Mouse (Mus musculus): ENCODE measurements around the gene Flot1. TPM values are rescaled to one million over a fixed set of nuclear protein-coding genes. Genes with fewer than 3 reads are reported as not detected.

Flot1 gene
- 102 and 104 TPM in 2 replicates for polyA plus RNA-seq (2015; fragmentation: Nextera tagmentation; extraction: Ambion mirVana)

GRCm38 (mm10) chr17:35822964-35823937 lies at the start of gene Flot1:
Flot1 (plus strand) TSS chr17:35823230.
- peaks cover 8% of the 10 kb centered on the region; the same call in 1 of the 2 replicates for H3K27me3 ChIP-seq (ENCODE audit: control insufficient read depth, insufficient read depth, low read depth, low read length)
- peak within 1 kb of the TSS; percentile 84 for H3K27ac ChIP-seq (ENCODE audit: low read length)
- peak within 1 kb of the TSS; percentile 79 for H3K4me2 ChIP-seq (ENCODE audit: low read length)
- no peaks in the 10 kb centered on the region for H3K9me3 ChIP-seq (replicated peaks; ENCODE audit: control insufficient read depth, low read length, poor library complexity, severe bottlenecking)
- H3K36me3 ChIP-seq (ENCODE audit: control insufficient read depth, insufficient read depth, low read length) = peaks cover 6% of the 10 kb centered on the region; the same call in 1 of the 2 replicates
- ATAC-seq = peak; percentile 89
- H3K4me3 ChIP-seq (ENCODE audit: low read depth, low read length) = peak within 1 kb of the TSS; percentile 70
- under 1% methylated on average over 38 of the region's 47 CpGs for WGBS
- peak within 1 kb of the TSS; percentile 82 for H3K9ac ChIP-seq (ENCODE audit: low read depth, low read length)
- H3K4me1 ChIP-seq (ENCODE audit: control insufficient read depth, insufficient read depth, low read length) = peaks cover 29% of the 10 kb centered on the region

GRCm38 (mm10) chr17:35776811-35777609 lies 46.0 kb upstream of the Flot1 start:
- Histone ChIP-seq H3K9ac (ENCODE audit: low read depth, low read length) (no peak overlapping the region), H3K4me2 (ENCODE audit: low read length) (no peak overlapping the region)
- no peak for ATAC-seq

GRCm38 (mm10) chr17:35778965-35779364 lies 44.1 kb upstream of the Flot1 start:
- no peaks in the 10 kb centered on the region for H3K4me1 ChIP-seq (ENCODE audit: control insufficient read depth, insufficient read depth, low read length)
- 81% methylated on average over 6 of the region's 6 CpGs for WGBS
- no peak overlapping the region for H3K27ac ChIP-seq (ENCODE audit: low read length)
- ATAC-seq = no peak
- H3K9me3 ChIP-seq (replicated peaks; ENCODE audit: control insufficient read depth, low read length, poor library complexity, severe bottlenecking) = no peaks in the 10 kb centered on the region
- no peaks in the 10 kb centered on the region for H3K36me3 ChIP-seq (ENCODE audit: control insufficient read depth, insufficient read depth, low read length)
- H3K9ac ChIP-seq (ENCODE audit: low read depth, low read length) = no peak overlapping the region
- H3K4me3 ChIP-seq (ENCODE audit: low read depth, low read length) = no peak overlapping the region
- no peak overlapping the region for H3K4me2 ChIP-seq (ENCODE audit: low read length)
- H3K27me3 ChIP-seq (ENCODE audit: control insufficient read depth, insufficient read depth, low read depth, low read length) = no peaks in the 10 kb centered on the region

More at GRCm38 (mm10) chr17:35776811-35777609, 46.0 kb upstream of the Flot1 start:
- no peak overlapping the region for H3K4me3 ChIP-seq (ENCODE audit: low read depth, low read length)
- no peaks in the 10 kb centered on the region for H3K4me1 ChIP-seq (ENCODE audit: control insufficient read depth, insufficient read depth, low read length)
- no peaks in the 10 kb centered on the region for H3K27me3 ChIP-seq (ENCODE audit: control insufficient read depth, insufficient read depth, low read depth, low read length)
- no peak overlapping the region for H3K27ac ChIP-seq (ENCODE audit: low read length)
- no peaks in the 10 kb centered on the region for H3K9me3 ChIP-seq (replicated peaks; ENCODE audit: control insufficient read depth, low read length, poor library complexity, severe bottlenecking)
- WGBS = 60% methylated on average over 13 of the region's 13 CpGs
- H3K36me3 ChIP-seq (ENCODE audit: control insufficient read depth, insufficient read depth, low read length) = no peaks in the 10 kb centered on the region

- Histone ChIP-seq H3K27me3 (ENCODE audit: control insufficient read depth, insufficient read depth, low read depth, low read length) (no peaks in the 10 kb centered on the region), H3K4me3 (ENCODE audit: low read depth, low read length) (no peak overlapping the region), H3K9ac (ENCODE audit: low read depth, low read length) (no peak overlapping the region), H3K27ac (ENCODE audit: low read length) (no peak overlapping the region), H3K4me2 (ENCODE audit: low read length) (no peak overlapping the region), H3K9me3 (replicated peaks; ENCODE audit: control insufficient read depth, low read length, poor library complexity, severe bottlenecking) (no peaks in the 10 kb centered on the region), H3K4me1 (ENCODE audit: control insufficient read depth, insufficient read depth, low read length) (no peaks in the 10 kb centered on the region), H3K36me3 (ENCODE audit: control insufficient read depth, insufficient read depth, low read length) (no peaks in the 10 kb centered on the region)
- ATAC-seq = no peak
- WGBS = 73% methylated on average over 10 of the region's 10 CpGs
These were observed 43.4 kb upstream of the Flot1 start for GRCm38 (mm10) chr17:35779466-35780205.

GRCm38 (mm10) chr17:35780362-35780761 lies 42.7 kb upstream of the Flot1 start:
- Histone ChIP-seq H3K27ac (ENCODE audit: low read length) (no peak overlapping the region), H3K9me3 (replicated peaks; ENCODE audit: control insufficient read depth, low read length, poor library complexity, severe bottlenecking) (no peaks in the 10 kb centered on the region), H3K27me3 (ENCODE audit: control insufficient read depth, insufficient read depth, low read depth, low read length) (no peaks in the 10 kb centered on the region), H3K4me2 (ENCODE audit: low read length) (no peak overlapping the region), H3K4me3 (ENCODE audit: low read depth, low read length) (no peak overlapping the region), H3K4me1 (ENCODE audit: control insufficient read depth, insufficient read depth, low read length) (no peaks in the 10 kb centered on the region), H3K9ac (ENCODE audit: low read depth, low read length) (no peak overlapping the region), H3K36me3 (ENCODE audit: control insufficient read depth, insufficient read depth, low read length) (no peaks in the 10 kb centered on the region)
- no peak for ATAC-seq
- 93% methylated on average over 7 of the region's 7 CpGs for WGBS

GRCm38 (mm10) chr17:35782398-35782797 lies 40.6 kb upstream of the Flot1 start:
- Histone ChIP-seq H3K36me3 (ENCODE audit: control insufficient read depth, insufficient read depth, low read length) (no peaks in the 10 kb centered on the region), H3K9me3 (replicated peaks; ENCODE audit: control insufficient read depth, low read length, poor library complexity, severe bottlenecking) (no peaks in the 10 kb centered on the region), H3K4me3 (ENCODE audit: low read depth, low read length) (no peak overlapping the region), H3K27me3 (ENCODE audit: control insufficient read depth, insufficient read depth, low read depth, low read length) (no peaks in the 10 kb centered on the region), H3K9ac (ENCODE audit: low read depth, low read length) (no peak overlapping the region), H3K27ac (ENCODE audit: low read length) (no peak overlapping the region), H3K4me1 (ENCODE audit: control insufficient read depth, insufficient read depth, low read length) (no peaks in the 10 kb centered on the region), H3K4me2 (ENCODE audit: low read length) (no peak overlapping the region)
- 82% methylated on average over 2 of the region's 2 CpGs for WGBS
- ATAC-seq = no peak

GRCm38 (mm10) chr17:35782924-35783323 lies 40.1 kb upstream of the Flot1 start:
- ATAC-seq = no peak
- 90% methylated on average over 5 of the region's 5 CpGs for WGBS
- H3K9me3 ChIP-seq (replicated peaks; ENCODE audit: control insufficient read depth, low read length, poor library complexity, severe bottlenecking) = no peaks in the 10 kb centered on the region
- H3K27ac ChIP-seq (ENCODE audit: low read length) = no peak overlapping the region
- H3K4me2 ChIP-seq (ENCODE audit: low read length) = no peak overlapping the region
- no peaks in the 10 kb centered on the region for H3K27me3 ChIP-seq (ENCODE audit: control insufficient read depth, insufficient read depth, low read depth, low read length)
- H3K4me3 ChIP-seq (ENCODE audit: low read depth, low read length) = no peak overlapping the region
- H3K36me3 ChIP-seq (ENCODE audit: control insufficient read depth, insufficient read depth, low read length) = no peaks in the 10 kb centered on the region
- H3K9ac ChIP-seq (ENCODE audit: low read depth, low read length) = no peak overlapping the region
- no peaks in the 10 kb centered on the region for H3K4me1 ChIP-seq (ENCODE audit: control insufficient read depth, insufficient read depth, low read length)

GRCm38 (mm10) chr17:35783944-35784343 lies 39.1 kb upstream of the Flot1 start:
- no peak overlapping the region for H3K4me2 ChIP-seq (ENCODE audit: low read length)
- H3K9me3 ChIP-seq (replicated peaks; ENCODE audit: control insufficient read depth, low read length, poor library complexity, severe bottlenecking) = no peaks in the 10 kb centered on the region
- no peaks in the 10 kb centered on the region for H3K36me3 ChIP-seq (ENCODE audit: control insufficient read depth, insufficient read depth, low read length)
- no peaks in the 10 kb centered on the region for H3K4me1 ChIP-seq (ENCODE audit: control insufficient read depth, insufficient read depth, low read length)
- no peak overlapping the region for H3K4me3 ChIP-seq (ENCODE audit: low read depth, low read length)
- no peak overlapping the region for H3K27ac ChIP-seq (ENCODE audit: low read length)
- no peak overlapping the region for H3K9ac ChIP-seq (ENCODE audit: low read depth, low read length)
- H3K27me3 ChIP-seq (ENCODE audit: control insufficient read depth, insufficient read depth, low read depth, low read length) = no peaks in the 10 kb centered on the region
- 0 out of 2 replicates have a peak, but pooled peaks have one; percentile 45 for ATAC-seq
- 83% methylated on average over 6 of the region's 6 CpGs for WGBS
